Mouse (Mus musculus): ENCODE data around the gene Nkx2-3.

Gene Nkx2-3

DNA sequence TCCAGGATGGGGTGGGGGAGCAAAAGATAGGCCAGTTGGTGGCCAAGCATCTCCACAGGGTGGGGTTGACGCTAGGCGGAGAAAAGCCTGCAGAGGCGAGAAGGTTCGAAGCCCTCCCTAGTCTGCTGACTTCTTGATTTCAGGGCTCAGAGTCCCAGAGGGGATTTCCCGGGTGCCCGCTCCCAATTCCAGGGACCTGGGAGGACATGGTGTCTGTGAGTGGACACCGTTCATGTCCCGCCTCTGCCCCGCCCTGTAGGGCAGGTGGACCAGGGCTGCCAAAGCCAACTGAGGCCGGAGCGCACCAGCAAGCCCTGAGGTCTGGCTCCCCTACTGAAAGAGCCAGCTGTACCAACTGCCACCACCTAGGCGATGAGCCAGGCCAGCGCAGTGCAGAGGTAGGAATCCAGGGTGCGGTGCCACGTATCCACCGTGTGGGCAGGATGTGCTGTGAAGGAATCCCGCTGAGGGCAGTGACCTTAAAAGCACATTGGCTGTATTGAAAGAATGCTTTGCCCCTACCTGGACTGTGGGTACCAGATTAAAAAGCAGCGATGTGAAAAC is 7.9 kb downstream of the Nkx2-3 start:
- DNase-seq: no peak

DNA sequence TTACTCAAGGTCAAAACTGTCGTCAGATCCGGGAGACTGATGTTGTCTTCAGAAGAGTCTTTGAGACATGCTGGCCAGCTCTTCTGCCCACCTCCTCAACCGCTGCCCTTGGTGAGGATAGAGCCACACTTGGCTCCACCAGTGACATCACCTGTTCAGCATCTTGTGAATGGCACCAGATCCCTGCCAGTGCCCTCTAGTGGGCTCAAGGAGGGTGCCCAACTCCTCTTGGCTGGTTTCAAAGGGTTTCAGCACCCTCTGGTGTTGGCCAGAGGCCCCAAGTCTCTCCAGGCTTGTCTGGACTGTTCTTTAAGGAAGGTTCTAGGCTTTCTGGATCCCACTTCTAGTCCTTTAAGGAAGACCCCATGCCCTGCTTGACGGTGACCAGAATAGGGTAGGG is 11.8 kb downstream of the Nkx2-3 start:
- DNase-seq: peak; percentile 54 to 55

DNA sequence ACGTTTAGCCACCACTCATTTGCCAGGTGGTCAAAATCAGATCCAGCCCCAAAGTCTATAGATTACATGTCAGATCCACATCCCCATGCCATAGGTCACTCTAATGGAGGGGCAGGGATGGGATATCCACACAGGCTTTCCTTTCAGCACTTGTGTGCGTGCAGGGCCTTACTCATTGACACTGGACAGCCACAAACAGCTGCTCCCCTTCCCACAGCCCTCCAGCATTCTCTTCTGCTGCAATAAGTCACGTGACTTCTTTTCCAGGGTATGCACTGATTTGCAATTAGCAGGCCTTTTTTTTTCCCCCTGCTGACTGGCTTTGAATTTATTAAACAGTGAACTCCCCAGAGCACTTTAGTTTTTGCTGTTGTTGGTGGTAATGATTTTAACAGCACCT is 14.0 kb downstream of the Nkx2-3 start:
- DNase-seq: no peak

DNA sequence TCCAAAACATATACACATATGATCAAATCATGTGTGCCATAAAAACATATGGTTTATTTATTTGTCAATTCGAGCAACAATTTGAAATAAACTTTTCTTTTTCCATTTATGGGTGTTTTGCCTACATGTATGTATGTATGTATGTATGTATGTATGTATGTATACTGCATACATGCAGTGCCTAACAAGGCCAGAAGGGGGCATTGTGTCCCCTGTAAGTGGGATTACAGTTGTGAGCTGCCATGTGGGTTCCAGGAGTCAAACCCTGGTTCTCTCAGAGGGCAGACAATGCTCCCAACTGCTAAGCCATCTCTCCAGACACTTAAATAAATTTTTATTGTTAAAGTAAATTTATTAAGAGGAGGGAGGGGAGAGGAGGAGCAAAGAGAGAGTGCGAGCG is 15.2 kb downstream of the Nkx2-3 start:
- no peak for DNase-seq

DNA sequence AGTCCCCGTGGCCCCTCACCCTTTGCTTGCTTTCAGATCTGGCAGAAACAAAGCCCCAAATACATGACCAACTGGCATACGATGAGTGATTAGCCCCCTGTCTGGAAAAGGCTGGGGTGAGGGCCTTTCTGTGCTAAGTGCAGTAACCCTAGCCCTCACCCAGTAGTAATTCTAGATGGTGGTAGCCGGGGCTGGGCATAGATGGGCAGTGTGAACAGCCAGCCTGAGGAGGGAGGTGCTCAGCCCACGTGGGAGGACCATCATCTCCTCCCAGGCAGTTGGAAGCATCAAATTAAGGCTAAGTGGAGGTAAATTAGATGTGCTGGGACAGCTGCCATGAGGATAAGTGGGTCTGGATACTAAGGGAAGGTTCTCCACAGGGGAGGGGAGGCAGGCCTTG is 17.0 kb downstream of the Nkx2-3 start:
- no peak for DNase-seq

DNA sequence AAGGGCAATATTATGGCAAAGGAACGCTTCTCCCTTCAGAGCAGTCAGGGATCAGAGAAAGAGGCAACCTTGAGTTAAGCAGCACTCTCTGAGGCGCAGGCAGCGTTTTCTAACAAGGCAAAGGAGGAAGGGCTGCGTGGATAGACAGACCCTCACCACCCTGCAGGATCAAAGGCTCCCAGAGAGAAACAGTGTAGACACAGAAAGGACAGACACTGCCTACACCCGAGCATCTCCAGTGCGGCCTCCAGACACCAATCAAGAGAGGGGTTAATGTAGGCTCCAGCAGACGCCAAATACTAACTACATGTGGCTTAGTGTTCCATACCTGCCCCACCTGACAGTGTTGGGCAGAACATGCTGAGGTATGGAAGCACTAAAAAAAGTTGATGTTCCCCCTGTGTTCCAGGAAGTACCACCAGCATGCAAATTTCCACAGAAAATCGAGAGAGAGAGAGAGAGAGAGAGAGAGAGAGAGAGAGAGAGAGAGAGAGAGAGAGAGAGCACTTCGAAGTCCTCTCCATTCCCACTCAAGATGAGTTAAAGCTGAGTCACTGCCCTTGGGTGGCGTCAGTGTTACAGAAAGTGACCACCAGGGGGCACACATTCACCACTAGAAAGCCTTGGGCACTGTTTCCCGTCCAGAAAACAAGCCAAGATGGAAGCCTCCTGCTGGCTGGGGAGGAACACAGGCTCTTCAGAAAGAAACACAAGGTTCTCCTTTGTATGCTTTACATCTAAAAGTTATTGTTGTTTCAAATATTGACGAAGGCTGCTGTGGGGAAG is 18.5 kb downstream of the Nkx2-3 start:
- DNase-seq: peak; percentile 64 to 71

DNA sequence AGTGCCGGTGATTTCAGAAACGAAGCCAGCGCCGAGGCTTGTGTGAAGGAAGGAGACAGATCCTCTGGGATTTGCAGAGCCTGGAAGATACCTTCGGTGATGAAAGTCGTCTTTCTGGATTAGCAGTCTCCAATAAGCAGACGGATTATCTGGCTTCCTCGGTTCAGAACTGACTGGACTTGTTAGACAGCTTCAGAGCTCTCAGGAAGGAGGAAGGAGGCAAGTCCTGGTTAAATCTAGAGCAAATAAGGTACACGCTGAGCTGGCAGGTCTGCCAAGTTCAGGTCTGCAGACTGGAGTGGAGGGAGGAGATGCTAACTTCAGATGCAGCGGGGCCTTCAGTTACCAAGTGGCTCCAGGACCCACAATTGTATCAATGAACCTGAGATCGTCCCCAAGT is 29.7 kb downstream of the Nkx2-3 start:
- no peak for DNase-seq

DNA sequence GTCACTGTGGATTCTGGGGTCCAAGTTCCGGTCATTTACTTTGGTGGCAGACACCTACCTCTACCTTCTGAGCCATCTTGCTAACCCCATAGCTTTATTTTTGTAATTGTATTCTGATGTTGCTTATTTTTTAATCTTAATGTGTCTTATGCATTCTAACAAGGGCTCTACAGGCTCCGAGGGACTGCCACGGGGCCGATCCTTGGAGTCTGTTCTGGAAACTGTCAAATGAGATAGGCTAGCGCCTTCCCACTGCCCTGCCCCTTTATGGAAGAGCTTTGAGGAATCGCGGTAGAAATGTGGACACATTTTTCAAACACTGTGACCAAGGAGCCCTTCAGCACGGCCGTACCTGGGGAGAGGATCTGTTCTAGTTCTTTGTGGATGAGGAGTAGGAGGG is 30.7 kb downstream of the Nkx2-3 start:
- no peak for DNase-seq

DNA sequence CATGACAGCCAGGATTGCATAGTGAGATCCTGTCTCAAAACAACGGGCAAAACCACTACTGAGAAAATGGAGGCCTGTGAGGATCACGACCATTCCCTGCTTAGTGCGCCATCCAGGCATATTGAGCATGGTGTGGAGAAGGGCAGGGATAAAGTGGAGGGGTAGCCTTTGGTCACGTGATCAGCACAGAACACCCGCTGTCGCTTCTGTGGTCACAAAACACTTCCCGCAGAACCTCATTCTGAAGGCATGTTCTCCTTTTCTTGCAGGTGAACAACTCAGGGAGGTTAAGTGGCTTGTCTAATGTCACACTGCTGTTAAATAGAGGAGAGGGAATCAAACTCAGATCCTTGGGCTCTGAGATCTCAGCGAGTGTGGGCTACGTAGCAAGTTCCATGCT is 33.4 kb downstream of the Nkx2-3 start:
- no peak for DNase-seq

DNA sequence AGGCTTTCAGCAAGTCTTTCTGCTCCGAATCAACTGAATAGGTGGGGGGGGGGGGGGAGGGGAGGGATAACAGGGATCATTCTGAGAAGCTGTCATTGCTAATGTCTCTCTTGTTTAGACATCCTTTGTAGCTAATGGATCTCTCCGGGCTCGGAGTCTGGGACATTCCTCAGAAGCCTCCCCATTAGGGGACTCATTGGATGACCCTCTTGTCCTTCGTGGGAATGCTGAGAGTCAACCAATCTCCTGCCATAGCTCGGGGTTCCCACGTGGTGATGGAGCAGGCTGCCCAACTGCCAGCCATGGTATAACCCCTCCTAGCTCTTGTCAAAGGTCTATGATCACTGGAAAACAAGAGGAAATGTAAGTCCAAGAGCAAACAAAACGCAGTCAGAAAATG is 34.7 kb downstream of the Nkx2-3 start:
- DNase-seq: no peak

DNA sequence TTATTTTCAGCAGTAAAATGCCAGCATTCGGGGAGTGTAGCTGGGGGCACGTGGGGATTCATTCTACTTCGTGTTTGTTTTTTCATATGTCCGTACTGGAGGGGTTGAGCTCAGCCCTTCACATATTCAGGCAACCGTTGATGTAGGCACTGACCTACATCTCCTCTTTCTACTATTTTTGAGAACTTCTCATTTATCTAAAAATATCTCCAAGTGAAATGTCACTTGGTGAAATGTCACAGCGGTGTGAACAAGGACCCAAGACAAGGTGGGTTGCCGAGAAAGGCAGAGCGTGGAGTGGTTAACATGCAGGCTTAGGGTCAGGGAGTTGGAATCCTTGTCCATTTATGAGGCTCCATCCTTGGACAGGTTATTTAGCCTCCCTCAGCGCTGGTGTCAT is 35.1 kb downstream of the Nkx2-3 start:
- DNase-seq: no peak

DNA sequence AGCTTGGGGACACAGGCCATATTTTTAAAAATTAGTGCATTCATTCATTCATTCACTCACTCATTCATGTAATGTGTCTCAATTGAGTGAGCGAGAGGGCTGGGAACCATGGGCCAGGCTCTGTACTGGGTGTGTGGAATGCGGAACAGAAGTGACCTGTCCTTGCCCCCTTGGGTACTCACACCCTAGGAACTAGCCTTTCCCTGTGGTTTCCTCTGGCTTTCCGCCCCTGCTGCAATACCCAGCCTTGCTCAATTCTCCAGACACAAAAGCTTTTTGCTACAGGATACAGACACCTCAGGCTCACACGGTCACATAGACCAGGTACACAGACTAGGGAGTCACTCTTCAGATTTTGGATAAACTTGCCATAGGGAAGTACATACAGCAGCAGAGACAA is 36.2 kb downstream of the Nkx2-3 start:
- no peak for DNase-seq

DNA sequence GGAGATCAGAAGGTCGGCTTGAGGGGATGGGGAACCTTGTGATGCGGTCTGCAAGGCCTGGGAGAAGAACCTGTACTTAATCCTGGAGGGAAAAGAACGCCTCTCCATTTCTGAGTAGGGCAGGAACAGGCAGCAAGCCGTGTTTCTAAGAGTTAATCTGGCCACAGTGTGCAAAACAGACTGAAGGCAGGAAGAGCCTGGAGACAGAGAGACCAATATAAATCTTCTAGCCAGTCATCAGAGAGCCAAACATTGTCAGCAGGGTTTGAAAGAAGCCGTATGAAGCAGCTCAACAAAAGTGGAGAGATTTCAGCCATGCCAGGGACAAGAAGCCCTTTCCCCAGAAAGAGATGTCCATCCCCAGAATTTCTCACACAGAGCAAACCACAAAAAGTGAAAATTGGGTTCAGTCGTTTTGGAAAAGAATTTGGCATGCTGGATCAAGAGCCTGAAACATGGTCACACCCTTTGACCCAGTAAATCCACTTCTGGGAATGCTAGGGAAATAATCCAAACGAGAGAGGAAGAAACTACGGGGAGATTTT is 39.2 kb downstream of the Nkx2-3 start:
- no peak for DNase-seq

DNA sequence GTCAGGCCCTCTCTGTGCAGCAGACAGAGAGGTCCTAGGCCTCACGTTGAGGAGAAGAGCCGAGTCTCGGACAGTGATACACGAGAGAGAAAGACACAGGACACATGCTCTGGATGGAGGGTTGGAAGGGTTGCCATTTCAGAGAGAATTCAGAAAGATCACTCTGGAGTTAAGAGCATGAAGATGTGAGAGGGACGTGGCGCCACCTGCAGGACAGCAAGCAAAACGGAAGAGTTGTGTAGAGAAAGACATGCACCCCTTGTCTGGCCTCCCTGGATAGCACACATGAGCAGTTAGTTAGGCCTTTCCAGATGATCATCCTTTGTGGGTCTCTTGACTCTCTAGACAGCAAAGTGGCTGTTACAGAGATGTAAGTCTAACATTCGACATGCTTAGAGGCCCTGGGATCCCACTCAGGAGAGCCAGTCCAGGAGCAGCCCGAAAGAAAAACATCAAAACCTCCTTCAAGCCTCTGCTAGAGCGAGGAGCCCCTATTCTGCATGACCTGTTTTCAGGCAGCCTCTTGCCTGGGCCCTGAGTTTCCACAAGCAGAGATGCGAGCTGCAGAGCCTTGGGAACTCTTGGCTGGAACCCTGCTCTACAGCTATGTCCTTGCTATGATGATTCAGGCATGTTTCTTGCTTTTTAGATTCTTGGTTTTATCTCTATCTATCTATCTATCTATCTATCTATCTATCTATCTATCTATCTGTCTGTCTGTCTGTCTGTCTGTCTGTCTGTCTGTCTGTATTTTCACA is 43.8 kb downstream of the Nkx2-3 start:
- DNase-seq: peak; percentile 48 to 57

DNA sequence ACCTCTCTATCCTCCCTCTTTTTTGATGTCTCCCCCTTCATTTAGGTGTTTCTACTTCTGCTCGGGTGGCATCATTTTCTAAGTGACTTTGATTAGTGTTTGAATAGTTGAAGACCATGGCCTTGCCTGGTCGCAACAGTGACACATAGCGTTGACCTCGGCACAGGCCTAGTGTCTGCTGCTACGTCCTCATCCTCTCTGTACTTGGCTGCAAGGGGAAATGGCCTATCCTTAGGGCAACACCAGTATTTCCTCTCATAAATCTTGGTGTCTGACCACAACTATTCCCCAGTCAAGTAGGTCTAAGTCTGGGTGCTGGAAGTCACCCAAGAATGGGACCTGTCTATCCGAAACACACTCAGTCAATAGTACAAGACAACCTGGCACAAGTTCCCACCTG is 47.5 kb downstream of the Nkx2-3 start:
- no peak for DNase-seq

DNA sequence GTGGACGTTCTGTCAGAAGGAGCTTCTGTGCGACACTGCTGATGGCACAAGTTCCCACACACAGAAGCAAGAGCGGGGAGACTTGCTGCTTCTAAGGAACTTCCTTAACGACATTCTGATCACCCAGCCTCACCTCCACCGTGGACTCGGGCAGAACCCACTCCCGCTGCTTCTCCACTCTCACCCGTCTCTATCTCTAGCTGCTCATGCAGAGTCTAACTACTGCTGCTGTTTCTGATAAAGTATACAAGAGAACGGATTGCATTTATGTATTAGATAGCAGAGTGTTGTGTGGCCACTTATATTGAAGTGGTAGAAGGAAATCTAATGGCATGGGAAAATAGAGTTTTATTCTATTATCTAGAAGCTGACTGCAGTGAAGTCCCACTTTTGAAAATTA is 48.6 kb downstream of the Nkx2-3 start:
- no peak for DNase-seq

DNA sequence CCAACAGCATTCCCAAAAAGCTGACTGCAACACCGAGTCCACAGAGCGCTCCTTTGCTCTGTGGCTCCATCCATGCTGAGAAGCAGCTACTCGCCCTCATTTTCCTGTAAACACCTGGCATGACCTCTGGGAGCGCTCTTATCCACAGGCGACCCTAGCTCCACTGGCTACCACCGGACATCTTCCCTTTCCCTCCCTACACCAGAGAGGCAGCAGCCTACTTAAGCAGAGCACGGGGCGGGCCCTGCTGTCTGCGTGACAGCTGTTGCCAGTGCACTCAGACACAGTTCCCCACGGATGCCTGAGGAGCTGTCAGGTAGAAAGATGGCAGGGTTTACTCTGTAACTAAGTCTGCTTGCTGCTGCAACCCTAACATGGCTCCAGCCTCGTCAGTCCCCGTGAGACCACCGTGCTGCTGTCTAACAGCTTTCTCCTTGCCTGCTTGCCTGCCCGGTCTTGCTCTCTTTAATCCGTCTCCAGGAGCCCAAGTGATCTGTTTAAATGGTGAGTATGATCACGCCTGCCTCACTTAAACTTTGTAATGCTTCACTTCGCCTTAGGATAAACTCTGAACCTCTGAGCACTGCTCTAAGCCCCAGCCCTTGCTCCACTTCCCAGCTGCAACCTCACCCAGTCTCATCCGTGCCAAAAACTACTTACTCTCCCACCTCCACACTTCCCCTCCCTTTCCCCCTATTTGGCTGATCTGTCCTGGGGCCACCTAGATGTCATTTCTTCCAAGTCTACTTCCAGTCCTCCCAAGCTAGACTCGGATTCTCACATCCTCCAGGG is 50.2 kb downstream of the Nkx2-3 start:
- no peak for DNase-seq

DNA sequence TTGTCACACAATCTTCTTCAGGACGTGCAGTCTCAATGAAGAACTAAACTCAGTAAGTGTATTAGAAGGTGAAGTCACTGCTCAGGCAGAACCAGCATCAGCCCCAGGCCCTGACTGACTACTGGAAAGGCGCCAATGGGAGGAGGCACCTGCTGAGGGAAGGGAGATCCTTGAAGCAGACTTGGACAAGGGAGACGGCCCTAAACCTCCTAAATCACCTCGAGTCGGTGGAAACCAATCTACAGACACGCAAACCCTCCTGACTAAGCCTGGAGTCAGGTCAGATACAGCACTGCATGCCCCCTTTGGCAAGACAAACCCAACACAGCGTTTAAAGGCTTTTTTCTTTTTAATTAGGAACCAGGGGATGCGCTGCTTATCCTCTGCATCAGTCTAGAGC is 51.3 kb downstream of the Nkx2-3 start:
- no peak for DNase-seq
